Comparison of ENCODE assay signal across 29 mouse cellular contexts in genomic region chr1:178749786-178750185, GRCm38 (mm10).
DNase-seq lines count a peak whose midpoint lies in the region; ATAC-seq lines count a peak whose summit lies in the region.
"Had no signal": no experiment of that assay in that cellular context is flagged by ENCODE, and none has a peak within 500 bp of the region (broad histone marks: within the 10 kb centered on the region; RNA-seq: fewer than 3 reads in every experiment).

No protein-coding gene starts in this region.

- no peak for DNase-seq in cerebellum, postnatal 4 days (ENCODE audit: low spot score in 2 of 2)
- peak; percentile 26 for DNase-seq in midbrain, embryonic 11.5 days (ENCODE audit: low spot score, missing footprints)
- peak; percentile 84 for DNase-seq in cerebellum, adult 9-11 months
- no peak for DNase-seq in kidney, postnatal 25 days
- DNase-seq in right cerebral cortex, postnatal 4 days = no peak
- DNase-seq in left cerebral cortex, adult 9 months (ENCODE audit: low spot score in 2 of 2) = no peak
- DNase-seq: adrenal gland, postnatal 10 days; gastrocnemius, postnatal 36 days; kidney, adult 11 months; kidney, postnatal 14 days; lung, postnatal 4 days; retina, postnatal 1 day; right cerebral cortex, postnatal 14 days had no signal

- no peaks in the 10 kb centered on the region for H3K27me3 ChIP-seq in midbrain, embryonic 11.5 days (ENCODE audit: control insufficient read depth, insufficient read depth, low read length)
- no peaks in the 10 kb centered on the region for H3K27me3 ChIP-seq in midbrain, embryonic 15.5 days (replicated peaks)
- H3K27me3 ChIP-seq: embryonic facial prominence, embryonic 15.5 days; hindbrain, embryonic 15.5 days; megakaryocyte, embryonic 14.5 days; stomach, embryonic 15.5 days had no signal

- no peak overlapping the region for H3K27ac ChIP-seq in midbrain, embryonic 11.5 days (ENCODE audit: low read depth, low read length)
- no peak overlapping the region for H3K27ac ChIP-seq in midbrain, embryonic 15.5 days
- H3K27ac ChIP-seq: embryonic facial prominence, embryonic 10.5 days; embryonic facial prominence, embryonic 15.5 days; forebrain, embryonic 13.5 days; hindbrain, embryonic 10.5 days; hindbrain, embryonic 15.5 days; left cerebral cortex, adult 2 months; limb, embryonic 13.5 days; midbrain, embryonic 13.5 days; stomach, embryonic 15.5 days had no signal

- H3K4me3 ChIP-seq in midbrain, embryonic 11.5 days (ENCODE audit: low read depth, low read length) = no peak overlapping the region
- no peak overlapping the region for H3K4me3 ChIP-seq in midbrain, embryonic 15.5 days
- H3K4me3 ChIP-seq: embryonic facial prominence, embryonic 10.5 days; embryonic facial prominence, embryonic 15.5 days; forebrain, embryonic 13.5 days; hindbrain, embryonic 10.5 days; hindbrain, embryonic 15.5 days; left cerebral cortex, adult 2 months; limb, embryonic 13.5 days; megakaryocyte, embryonic 14.5 days; midbrain, embryonic 13.5 days; stomach, embryonic 15.5 days had no signal

- no peaks in the 10 kb centered on the region; the same call in 1 of the 2 replicates for H3K9me3 ChIP-seq in midbrain, embryonic 11.5 days (ENCODE audit: control insufficient read depth, low read length)
- no peaks in the 10 kb centered on the region for H3K9me3 ChIP-seq in midbrain, embryonic 15.5 days
- H3K9me3 ChIP-seq: embryonic facial prominence, embryonic 15.5 days; forebrain, embryonic 13.5 days; hindbrain, embryonic 15.5 days; midbrain, embryonic 13.5 days; stomach, embryonic 15.5 days had no signal

- 88% methylated on average over 9 of the region's 9 CpGs for WGBS in midbrain, embryonic 11.5 days
- WGBS in midbrain, embryonic 15.5 days = 81% methylated on average over 9 of the region's 9 CpGs

- ATAC-seq in cerebellum, adult (ENCODE audit: insufficient number of reproducible peaks, low FRiP score, low TSS enrichment) = peak; percentile 57
- no peak for ATAC-seq in midbrain, embryonic 11.5 days (ENCODE audit: low FRiP score)
- ATAC-seq in midbrain, embryonic 15.5 days (replicated peaks) = no peak
- ATAC-seq: forebrain, embryonic 13.5 days; inflammation-experienced regulatory T-cells, adult 6 months; midbrain, embryonic 13.5 days had no signal

- H3K4me2 ChIP-seq in midbrain, embryonic 11.5 days = no peak overlapping the region
- no peak overlapping the region for H3K4me2 ChIP-seq in midbrain, embryonic 15.5 days
- H3K4me2 ChIP-seq: embryonic facial prominence, embryonic 15.5 days; forebrain, embryonic 13.5 days; heart, embryonic 11.5 days; hindbrain, embryonic 15.5 days; limb, embryonic 13.5 days; liver, embryonic 11.5 days; midbrain, embryonic 13.5 days; stomach, embryonic 15.5 days had no signal

- H3K36me3 ChIP-seq in midbrain, embryonic 11.5 days (ENCODE audit: control insufficient read depth, insufficient read depth, low read length) = no peaks in the 10 kb centered on the region
- H3K36me3 ChIP-seq in midbrain, embryonic 15.5 days (replicated peaks) = no peaks in the 10 kb centered on the region
- H3K36me3 ChIP-seq: embryonic facial prominence, embryonic 10.5 days; embryonic facial prominence, embryonic 15.5 days; G1E; hindbrain, embryonic 10.5 days; hindbrain, embryonic 15.5 days; limb, embryonic 13.5 days; midbrain, embryonic 13.5 days; stomach, embryonic 15.5 days had no signal

- no peaks in the 10 kb centered on the region for H3K4me1 ChIP-seq in midbrain, embryonic 11.5 days (ENCODE audit: control insufficient read depth, insufficient read depth, low read length)
- no peaks in the 10 kb centered on the region for H3K4me1 ChIP-seq in midbrain, embryonic 15.5 days
- H3K4me1 ChIP-seq: hindbrain, embryonic 10.5 days; megakaryocyte, embryonic 14.5 days; midbrain, embryonic 13.5 days; stomach, embryonic 15.5 days had no signal

- no peak overlapping the region for H3K9ac ChIP-seq in midbrain, embryonic 11.5 days (ENCODE audit: low read length)
- no peak overlapping the region for H3K9ac ChIP-seq in midbrain, embryonic 15.5 days
- H3K9ac ChIP-seq: embryonic facial prominence, embryonic 15.5 days; forebrain, embryonic 13.5 days; hindbrain, embryonic 15.5 days; limb, embryonic 13.5 days; midbrain, embryonic 13.5 days; stomach, embryonic 15.5 days had no signal

Comparison
In these comparisons a context has a peak if more than half of its experiments do, and no peak if none do; other contexts are left out.
1. DNase-seq: peak in midbrain, embryonic 11.5 days (single experiment) and cerebellum, adult 9-11 months (single experiment); none in cerebellum, postnatal 4 days (0 of 2), kidney, postnatal 25 days (0 of 2), right cerebral cortex, postnatal 4 days (single experiment) and left cerebral cortex, adult 9 months (0 of 2).